Mouse (Mus musculus): ENCODE results near the gene Msl1.

- TF ChIP-seq CTCF (IDR thresholded peaks at IDR 0.05; ENCODE audit: extremely low read depth, insufficient read length, insufficient replicate concordance, low read depth, low read length) (no peak), POLR2A (IDR thresholded peaks at IDR 0.05; ENCODE audit: low read depth, low read length) (no peak)
Measured at GRCm38 (mm10) chr11:98746855-98747693, 48.2 kb upstream of the Msl1 start.
